Mouse (Mus musculus) neural tube, embryonic 13.5 days (tissue): ENCODE data around the gene Traf3. TPM values are rescaled to one million over a fixed set of nuclear protein-coding genes. Genes with fewer than 3 reads are reported as not detected.

ENCODE experiments used
- ATAC-seq: fragments of 200-750 bp; cut with Nextera tagmentation; 2 replicates; pipeline ENCODE4 v1.8.0; 2017; ENCODE audit warnings: low read depth, mild to moderate bottlenecking, moderate TSS enrichment, moderate library complexity
- H3K27ac ChIP-seq: fragments of 300-500 bp; sonication (generic); replicated peaks from 2 replicates; pipeline ENCODE4 v1.5.1; 2015; ENCODE audit warnings: moderate library complexity, mild to moderate bottlenecking, inconsistent platforms
- H3K27me3 ChIP-seq: fragments of 300-500 bp; sonication (generic); 2 replicates; pipeline ENCODE4 v1.6.1; 2015; ENCODE audit warnings: mild to moderate bottlenecking, inconsistent platforms
- H3K36me3 ChIP-seq: fragments of 300-500 bp; sonication (generic); 2 replicates; pipeline ENCODE4 v1.6.1; 2015; ENCODE audit warnings: mild to moderate bottlenecking, inconsistent platforms
- H3K4me1 ChIP-seq: fragments of 300-500 bp; sonication (generic); replicated peaks from 2 replicates; pipeline ENCODE4 v1.6.1; 2015; ENCODE audit warnings: inconsistent platforms
- H3K4me2 ChIP-seq: fragments of 300-500 bp; sonication (generic); 2 replicates; pipeline ENCODE4 v1.6.1; 2015; ENCODE audit warnings: inconsistent platforms, mild to moderate bottlenecking, moderate library complexity
- H3K4me3 ChIP-seq: fragments of 300-500 bp; sonication (generic); 2 replicates; pipeline ENCODE4 v1.5.1; 2015; ENCODE audit warnings: mild to moderate bottlenecking, inconsistent platforms
- H3K9ac ChIP-seq: fragments of 300-500 bp; sonication (generic); 2 replicates; pipeline ENCODE4 v1.6.1; 2015; ENCODE audit warnings: moderate library complexity, mild to moderate bottlenecking, inconsistent platforms
- H3K9me3 ChIP-seq: fragments of 300-500 bp; sonication (generic); 2 replicates; pipeline ENCODE4 v1.6.1; 2016; ENCODE audit warnings: inconsistent platforms
- WGBS: fragments of 180-500 bp; shearing (Covaris S2); methylation state at CpG from one replicate; pipeline ENCODE4 v1.1.7; 2015; 5-methylcytosine and 5-hydroxymethylcytosine counted together
- polyA plus RNA-seq: library from polyadenylated mRNA; unstranded; fragments of >200 nt; fragmentation: Nextera tagmentation; extraction: Ambion mirVana; gene quantifications from 2 replicates; pipeline ENCODE4 v1.2.1, GENCODE M21; 2015

The Traf3 gene
- polyA plus RNA-seq, 1 experiment from 2014 or later, result 17.5 TPM

- no peaks in the 10 kb centered on the region for H3K27me3 ChIP-seq
- H3K9ac ChIP-seq, result no peak overlapping the region
- H3K27ac ChIP-seq, result 0 out of 2 replicates have a peak overlapping the region, but pooled peaks have one; percentile 5
- H3K4me2 ChIP-seq, result no peak overlapping the region
- no peak for ATAC-seq
- WGBS, result 86% methylated on average over 10 of the region's 10 CpGs
- H3K4me3 ChIP-seq, result no peak overlapping the region
- peaks cover 11% of the 10 kb centered on the region; the same call in 1 of the 2 replicates for H3K9me3 ChIP-seq
- H3K4me1 ChIP-seq, result peaks cover 6% of the 10 kb centered on the region; the same call in 1 of the 2 replicates
- peaks cover 30% of the 10 kb centered on the region for H3K36me3 ChIP-seq
Measured at GRCm38 (mm10) chr12:111225197-111225780, 59.1 kb downstream of the Traf3 start.

- no peak overlapping the region for H3K4me3 ChIP-seq
- peaks cover 12% of the 10 kb centered on the region for H3K36me3 ChIP-seq
- WGBS, result 86% methylated on average over 4 of the region's 4 CpGs
- no peak overlapping the region for H3K4me2 ChIP-seq
- no peak overlapping the region for H3K27ac ChIP-seq
- no peak overlapping the region for H3K9ac ChIP-seq
- no peak for ATAC-seq
- peaks cover 2% of the 10 kb centered on the region; the same call in 1 of the 2 replicates for H3K9me3 ChIP-seq
- H3K27me3 ChIP-seq, result no peaks in the 10 kb centered on the region
- peaks cover 6% of the 10 kb centered on the region; the same call in 1 of the 2 replicates for H3K4me1 ChIP-seq
Measured at GRCm38 (mm10) chr12:111227410-111227809, 61.2 kb downstream of the Traf3 start.

- Histone ChIP-seq H3K9me3 (no peaks in the 10 kb centered on the region), H3K4me3 (no peak overlapping the region), H3K4me1 (peaks cover 6% of the 10 kb centered on the region; the same call in 1 of the 2 replicates), H3K4me2 (no peak overlapping the region), H3K9ac (no peak overlapping the region), H3K27ac (no peak overlapping the region), H3K36me3 (peaks cover 4% of the 10 kb centered on the region; the same call in 1 of the 2 replicates), H3K27me3 (no peaks in the 10 kb centered on the region)
- 93% methylated on average over 5 of the region's 5 CpGs for WGBS
- ATAC-seq, result no peak
Measured at GRCm38 (mm10) chr12:111228488-111228887, 62.3 kb downstream of the Traf3 start.

GRCm38 (mm10) chr12:111230793-111231192 lies 64.6 kb downstream of the Traf3 start:
- H3K27me3 ChIP-seq, result no peaks in the 10 kb centered on the region
- WGBS, result 93% methylated on average over 2 of the region's 2 CpGs
- H3K4me2 ChIP-seq, result no peak overlapping the region
- no peaks in the 10 kb centered on the region for H3K4me1 ChIP-seq
- no peaks in the 10 kb centered on the region for H3K9me3 ChIP-seq
- no peak overlapping the region for H3K27ac ChIP-seq
- no peak overlapping the region for H3K9ac ChIP-seq
- peaks cover 11% of the 10 kb centered on the region for H3K36me3 ChIP-seq
- no peak for ATAC-seq
- no peak overlapping the region for H3K4me3 ChIP-seq

- no peak for ATAC-seq
- H3K27ac ChIP-seq, result no peak overlapping the region
- H3K36me3 ChIP-seq, result peaks cover 20% of the 10 kb centered on the region
- H3K4me1 ChIP-seq, result 0 out of 2 replicates have a peak, but pooled peaks cover 9% of the 10 kb centered on the region
- no peaks in the 10 kb centered on the region for H3K9me3 ChIP-seq
- H3K4me3 ChIP-seq, result no peak overlapping the region
- H3K4me2 ChIP-seq, result no peak overlapping the region
- H3K9ac ChIP-seq, result no peak overlapping the region
- 95% methylated on average over 4 of the region's 4 CpGs for WGBS
- H3K27me3 ChIP-seq, result no peaks in the 10 kb centered on the region
Measured at GRCm38 (mm10) chr12:111233798-111234197, 67.6 kb downstream of the Traf3 start.

- WGBS, result 84% methylated on average over 9 of the region's 9 CpGs
- 0 out of 2 replicates have a peak, but pooled peaks cover 9% of the 10 kb centered on the region for H3K4me1 ChIP-seq
- no peaks in the 10 kb centered on the region for H3K27me3 ChIP-seq
Measured at GRCm38 (mm10) chr12:111234383-111234782, 68.2 kb downstream of the Traf3 start.

GRCm38 (mm10) chr12:111235631-111236030 lies 69.5 kb downstream of the Traf3 start:
- 0 out of 2 replicates have a peak, but pooled peaks cover 9% of the 10 kb centered on the region for H3K4me1 ChIP-seq
- no peaks in the 10 kb centered on the region for H3K27me3 ChIP-seq
- no peak overlapping the region for H3K9ac ChIP-seq
- 92% methylated on average over 6 of the region's 6 CpGs for WGBS
- H3K4me2 ChIP-seq, result no peak overlapping the region
- H3K27ac ChIP-seq, result no peak overlapping the region
- peaks cover 36% of the 10 kb centered on the region for H3K36me3 ChIP-seq
- no peak overlapping the region for H3K4me3 ChIP-seq
- ATAC-seq, result no peak
- no peaks in the 10 kb centered on the region for H3K9me3 ChIP-seq

More at GRCm38 (mm10) chr12:111234383-111234782, 68.2 kb downstream of the Traf3 start:
- no peak for ATAC-seq
- no peak overlapping the region for H3K27ac ChIP-seq
- H3K36me3 ChIP-seq, result peaks cover 26% of the 10 kb centered on the region
- H3K4me3 ChIP-seq, result no peak overlapping the region
- no peaks in the 10 kb centered on the region for H3K9me3 ChIP-seq
- H3K4me2 ChIP-seq, result no peak overlapping the region
- H3K9ac ChIP-seq, result no peak overlapping the region

GRCm38 (mm10) chr12:111237611-111238188 lies 71.5 kb downstream of the Traf3 start:
- H3K27me3 ChIP-seq, result no peaks in the 10 kb centered on the region
- H3K4me2 ChIP-seq, result no peak overlapping the region
- no peak overlapping the region for H3K9ac ChIP-seq
- peaks cover 40% of the 10 kb centered on the region for H3K36me3 ChIP-seq
- H3K9me3 ChIP-seq, result no peaks in the 10 kb centered on the region
- no peak for ATAC-seq
- H3K4me3 ChIP-seq, result no peak overlapping the region
- 0 out of 2 replicates have a peak, but pooled peaks cover 9% of the 10 kb centered on the region for H3K4me1 ChIP-seq
- 96% methylated on average over 16 of the region's 16 CpGs for WGBS
- H3K27ac ChIP-seq, result no peak overlapping the region

- peaks cover 47% of the 10 kb centered on the region for H3K36me3 ChIP-seq
- H3K27me3 ChIP-seq, result no peaks in the 10 kb centered on the region
- H3K4me3 ChIP-seq, result no peak overlapping the region
- peak overlapping the region; percentile 24; the same call in 1 of the 2 replicates for H3K27ac ChIP-seq
- ATAC-seq, result no peak
- H3K4me2 ChIP-seq, result no peak overlapping the region
- H3K4me1 ChIP-seq, result 0 out of 2 replicates have a peak, but pooled peaks cover 9% of the 10 kb centered on the region
- H3K9ac ChIP-seq, result no peak overlapping the region
- H3K9me3 ChIP-seq, result no peaks in the 10 kb centered on the region
- 94% methylated on average over 5 of the region's 5 CpGs for WGBS
Measured at GRCm38 (mm10) chr12:111238345-111238744, 72.2 kb downstream of the Traf3 start.

GRCm38 (mm10) chr12:111238778-111239177 lies 72.6 kb downstream of the Traf3 start:
- Histone ChIP-seq H3K36me3 (peaks cover 51% of the 10 kb centered on the region), H3K27ac (no peak overlapping the region), H3K9ac (no peak overlapping the region), H3K9me3 (no peaks in the 10 kb centered on the region), H3K4me3 (no peak overlapping the region), H3K4me2 (no peak overlapping the region), H3K4me1 (0 out of 2 replicates have a peak, but pooled peaks cover 9% of the 10 kb centered on the region), H3K27me3 (no peaks in the 10 kb centered on the region)
- ATAC-seq, result no peak
- WGBS, result 46% methylated on average over 4 of the region's 4 CpGs

GRCm38 (mm10) chr12:111239930-111240329 lies 73.8 kb downstream of the Traf3 start:
- Histone ChIP-seq H3K9me3 (no peaks in the 10 kb centered on the region), H3K4me1 (0 out of 2 replicates have a peak, but pooled peaks cover 9% of the 10 kb centered on the region), H3K36me3 (peaks cover 54% of the 10 kb centered on the region), H3K9ac (no peak overlapping the region), H3K4me3 (no peak overlapping the region), H3K4me2 (no peak overlapping the region), H3K27me3 (no peaks in the 10 kb centered on the region), H3K27ac (no peak overlapping the region)
- 87% methylated on average over 10 of the region's 10 CpGs for WGBS
- ATAC-seq, result no peak

GRCm38 (mm10) chr12:111241916-111242315 lies 75.7 kb downstream of the Traf3 start:
- H3K36me3 ChIP-seq, result peaks cover 70% of the 10 kb centered on the region
- H3K4me3 ChIP-seq, result no peak overlapping the region
- no peak overlapping the region for H3K9ac ChIP-seq
- H3K27me3 ChIP-seq, result no peaks in the 10 kb centered on the region
- ATAC-seq, result no peak
- no peak overlapping the region for H3K4me2 ChIP-seq
- H3K9me3 ChIP-seq, result no peaks in the 10 kb centered on the region
- H3K27ac ChIP-seq, result no peak overlapping the region
- 89% methylated on average over 6 of the region's 6 CpGs for WGBS
- 0 out of 2 replicates have a peak, but pooled peaks cover 9% of the 10 kb centered on the region for H3K4me1 ChIP-seq
